Mouse (Mus musculus) c-Kit-positive CD71-positive TER-119-negative erythroid progenitor cells, embryonic 14.5 days (primary cell): ENCODE measurements around the gene Gm14403.
A peak's percentile ranks its signal among the peaks of the same experiment; 100 is the strongest.
"Not testable (repeated sequence)": the region's sequence is repeated elsewhere in the genome, so short reads cannot be mapped to it uniquely, and the experiment has no call there.

Experiments used
- DNase-seq: peaks from one replicate; pipeline ENCODE4 v3.0.0-alpha.2; 2013; ENCODE audit warnings: low read depth

The Gm14403 gene

DNA sequence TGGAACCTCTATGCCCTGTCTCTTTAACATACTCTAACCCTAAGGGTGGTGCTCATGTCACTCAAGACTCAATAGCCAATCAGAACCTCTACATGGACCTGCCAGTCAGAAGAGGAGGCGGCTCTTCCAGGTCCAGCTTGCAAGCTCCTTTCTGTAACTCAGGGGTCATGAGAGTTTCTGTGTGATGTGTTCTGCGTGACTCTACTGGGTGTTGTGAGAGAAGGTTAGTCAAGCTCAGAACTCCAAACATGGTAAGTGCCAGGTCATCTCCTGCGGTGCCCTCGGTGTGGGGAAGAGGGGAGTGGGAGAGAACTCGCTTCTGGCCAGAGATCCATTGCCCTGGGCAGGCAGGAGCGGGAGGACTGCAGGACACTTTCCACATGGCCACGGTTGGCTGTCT is at the start of gene Gm14403:
Gene Gm14403 (plus strand): TSS at position 149 of the 400 bp plus-strand sequence.
- not testable (repeated sequence) for DNase-seq

DNA sequence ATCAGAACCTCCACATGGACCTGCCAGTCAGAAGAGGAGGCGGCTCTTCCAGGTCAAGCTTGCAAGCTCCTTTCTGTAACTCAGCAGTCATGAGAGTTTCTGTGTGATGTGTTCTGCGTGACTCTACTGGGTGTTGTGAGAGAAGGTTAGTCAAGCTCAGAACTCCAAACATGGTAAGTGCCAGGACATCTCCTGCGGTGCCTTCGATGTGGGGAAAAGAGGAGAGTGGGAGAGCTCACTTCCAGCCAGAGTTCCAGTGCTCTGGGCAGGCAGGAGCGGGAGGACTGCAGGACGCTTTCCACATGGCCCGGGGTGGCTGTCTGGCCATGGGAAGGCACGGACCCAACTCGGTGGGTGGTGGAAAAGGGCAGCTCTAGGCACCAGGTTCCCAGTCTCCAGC is 33.3 kb upstream of the Gm14403 start, which contains the start of gene Zfp970:
Gene Zfp970 (plus strand): TSS at position 58 of the 400 bp plus-strand sequence.
- peak; percentile 3 for DNase-seq

DNA sequence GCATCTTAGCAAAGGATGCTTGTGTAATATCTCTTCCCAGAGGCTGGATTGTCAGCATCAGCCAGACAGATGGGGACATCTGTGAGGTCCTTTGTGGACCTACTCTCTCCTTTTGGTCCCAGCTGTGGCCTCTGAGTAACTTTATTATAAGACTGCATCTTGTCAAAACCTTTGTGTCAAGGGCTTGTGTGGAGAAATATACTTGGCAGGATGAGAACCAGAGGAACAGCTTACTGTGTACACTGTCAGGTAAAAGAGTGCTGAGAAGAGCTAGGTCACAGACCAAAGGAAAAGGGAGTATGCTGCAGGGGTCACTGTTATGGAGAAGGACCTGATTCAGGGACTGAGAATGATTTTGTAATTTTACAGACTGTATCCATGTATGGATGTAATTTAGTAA is 29.8 kb upstream of the Gm14403 start:
- not testable (repeated sequence) for DNase-seq

DNA sequence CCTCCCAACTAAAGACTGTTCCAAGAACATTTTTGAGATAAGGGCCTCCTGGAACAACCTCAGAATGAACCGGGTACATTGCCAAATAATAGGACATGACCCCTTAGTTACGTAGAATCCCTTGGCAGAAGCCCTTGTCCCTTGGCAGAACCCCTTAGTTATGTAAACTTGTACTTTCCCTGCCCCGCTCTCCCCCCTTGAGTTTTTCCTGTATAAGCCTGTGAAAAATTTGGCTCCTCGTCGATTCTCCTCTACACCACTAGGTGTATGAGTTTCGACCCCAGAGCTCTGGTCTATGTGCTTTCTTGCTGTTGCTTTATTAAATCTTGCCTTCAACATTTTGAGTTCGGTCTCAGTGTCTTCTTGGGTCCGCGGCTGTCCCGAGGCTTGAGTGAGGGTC is 25.8 kb upstream of the Gm14403 start:
- DNase-seq: not testable (repeated sequence)

DNA sequence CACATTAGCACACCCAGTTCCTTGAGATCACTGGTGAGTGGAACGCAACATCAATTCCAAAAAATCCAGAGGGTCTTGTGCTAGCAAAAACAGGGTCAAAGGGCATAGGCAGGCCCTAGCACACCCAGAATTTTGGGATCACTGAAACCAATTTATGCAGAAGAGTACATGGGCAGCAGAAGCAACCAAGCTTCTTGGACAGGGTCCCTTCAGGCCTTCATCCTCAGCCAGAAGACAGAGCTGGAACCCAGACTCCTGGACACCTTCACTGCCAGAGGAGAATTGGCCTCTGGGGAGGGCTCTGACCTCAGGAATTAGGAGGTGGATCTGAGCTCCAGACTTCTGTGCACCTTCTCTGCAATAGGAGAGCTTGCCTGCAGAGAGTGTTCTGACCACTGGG is 16.0 kb upstream of the Gm14403 start:
- not testable (repeated sequence) for DNase-seq

DNA sequence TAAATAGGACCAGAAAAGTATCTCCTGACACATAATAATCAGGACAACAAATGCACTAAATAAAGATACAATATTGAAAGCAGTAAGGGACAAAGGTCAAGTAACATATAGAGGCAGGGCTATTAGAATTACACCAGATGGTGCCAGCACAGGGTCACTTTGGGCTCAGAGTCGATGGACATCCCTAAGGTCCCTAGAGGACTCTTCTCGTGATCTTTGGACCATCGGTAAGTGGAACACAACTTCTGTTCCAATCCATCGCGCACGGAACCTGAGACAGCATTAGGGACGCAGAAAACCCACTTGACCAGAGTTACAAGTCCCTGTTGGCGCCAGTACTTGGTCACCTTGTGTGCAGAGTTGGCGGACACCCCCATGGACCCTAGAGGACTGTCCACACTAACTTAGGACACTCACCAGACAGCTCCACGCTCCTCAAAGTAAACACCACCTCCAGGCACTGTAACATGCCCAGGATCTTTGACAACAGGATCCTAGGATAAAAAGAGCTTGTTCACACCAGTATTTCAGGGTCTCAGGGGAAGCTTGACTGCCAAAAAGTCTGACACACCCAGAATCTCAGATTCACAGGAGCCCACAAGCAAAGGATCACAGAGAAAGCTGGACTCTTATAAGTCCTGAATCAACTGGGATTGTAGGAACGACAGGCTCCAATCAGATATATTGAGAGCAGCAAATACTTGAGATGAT is 14.6 kb upstream of the Gm14403 start:
- DNase-seq: not testable (repeated sequence)

DNA sequence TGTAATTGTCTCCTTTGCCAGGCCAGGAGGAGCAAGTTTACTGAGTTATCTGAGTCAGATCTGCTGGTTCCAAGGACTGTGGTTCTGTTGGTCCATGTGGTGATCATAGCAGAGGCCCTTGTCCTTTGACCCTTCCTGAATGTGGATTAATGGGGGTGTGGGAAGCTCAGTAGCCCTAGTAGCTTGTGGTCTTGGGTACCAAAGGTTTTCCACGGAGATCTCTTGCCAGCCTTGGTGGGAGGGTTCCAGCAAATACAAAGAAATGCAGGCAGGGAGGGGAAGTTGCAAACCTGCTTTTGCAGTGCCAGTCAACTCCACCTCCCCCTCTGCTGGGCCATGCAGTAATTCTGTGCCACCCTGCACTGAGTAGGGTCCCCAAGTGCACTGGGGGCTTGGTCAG is 1.2 kb downstream of the Gm14403 start:
- not testable (repeated sequence) for DNase-seq

DNA sequence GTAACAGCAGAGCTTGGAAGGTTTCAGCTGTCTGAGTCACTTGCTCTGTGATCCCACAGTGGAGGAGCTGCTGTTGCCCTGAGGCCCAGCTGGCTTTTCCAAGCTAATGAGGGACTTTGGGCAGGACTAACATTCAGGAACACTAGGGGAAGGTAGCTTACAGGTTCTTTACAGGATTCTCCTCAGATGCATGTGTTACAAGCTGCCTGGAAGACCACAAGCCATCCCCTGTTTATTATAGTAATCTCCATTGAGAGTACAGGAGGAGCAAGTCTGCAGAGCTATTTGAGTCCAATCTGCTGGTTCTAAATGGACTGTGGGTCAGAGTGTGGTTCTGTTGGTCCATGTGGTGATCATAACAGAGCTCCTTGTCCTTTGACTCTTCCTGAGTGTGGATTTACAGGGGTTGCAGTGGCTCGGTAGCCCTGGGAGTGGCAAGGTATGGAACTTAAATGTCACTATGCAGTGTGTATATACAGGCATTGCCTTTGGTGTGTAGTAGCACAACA is 7.2 kb downstream of the Gm14403 start:
- not testable (repeated sequence) for DNase-seq

DNA sequence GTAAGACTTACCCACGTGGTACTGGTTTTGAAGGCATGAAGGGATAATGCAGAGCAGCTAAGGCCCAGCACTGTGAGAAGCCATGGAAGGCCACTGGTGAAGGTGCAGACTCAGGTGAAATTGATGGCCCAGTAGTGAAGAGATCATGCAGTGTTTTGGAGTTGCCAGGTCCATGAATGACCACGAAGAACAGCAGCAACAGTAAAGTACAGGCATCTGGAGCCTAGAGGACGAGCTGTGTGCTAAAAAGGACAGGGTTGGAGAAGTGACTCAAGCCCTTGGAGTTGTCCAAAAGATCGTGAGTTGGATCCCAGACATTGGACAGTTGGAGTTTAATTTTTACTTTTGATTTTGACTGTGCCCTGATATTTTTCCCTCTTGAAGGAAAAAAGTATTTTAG is 13.4 kb downstream of the Gm14403 start:
- DNase-seq: not testable (repeated sequence)

DNA sequence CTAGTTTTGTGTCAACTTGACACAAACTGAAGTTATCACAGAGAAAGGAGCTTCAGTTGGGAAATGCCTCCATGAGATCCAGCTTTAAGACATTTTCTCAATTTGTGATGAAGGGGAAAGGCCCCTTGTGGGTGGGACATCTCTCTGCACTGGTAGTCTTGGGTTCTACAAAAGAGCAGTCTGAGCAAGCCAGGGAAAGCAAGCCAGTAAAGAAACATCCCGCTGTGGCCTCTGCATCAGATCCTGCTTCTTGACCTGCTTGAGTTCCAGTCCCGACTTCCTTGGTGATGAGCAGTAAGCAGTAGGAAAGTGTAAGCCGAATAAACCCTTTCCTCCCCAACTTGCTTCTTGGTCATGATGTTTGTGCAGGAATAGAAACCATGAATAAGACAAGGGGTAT is 14.0 kb downstream of the Gm14403 start:
- DNase-seq: not testable (repeated sequence)

DNA sequence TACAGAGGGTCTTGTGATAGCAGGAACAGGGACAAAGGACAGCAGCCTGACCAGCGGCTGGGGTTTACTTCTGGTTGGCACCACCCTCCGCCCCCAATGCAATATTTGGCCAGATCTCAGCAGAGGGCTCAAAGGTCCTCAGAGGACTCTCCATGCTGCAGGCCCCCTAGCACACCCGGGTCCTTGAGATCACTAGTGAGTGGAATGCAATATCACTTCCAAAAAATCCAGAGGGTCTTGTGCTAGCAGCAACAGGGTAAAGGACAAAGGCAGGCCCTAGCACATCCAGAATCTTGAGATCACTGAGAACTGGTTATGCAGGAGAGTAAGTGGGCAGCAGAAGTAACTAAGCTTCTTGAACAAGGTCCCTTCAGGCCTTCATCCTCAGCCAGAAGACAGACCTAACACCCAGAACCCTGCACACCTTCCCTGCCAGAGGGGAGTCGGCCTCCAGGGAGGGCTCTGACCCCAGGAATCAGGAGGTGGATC is 16.0 kb downstream of the Gm14403 start:
- DNase-seq: not testable (repeated sequence)

DNA sequence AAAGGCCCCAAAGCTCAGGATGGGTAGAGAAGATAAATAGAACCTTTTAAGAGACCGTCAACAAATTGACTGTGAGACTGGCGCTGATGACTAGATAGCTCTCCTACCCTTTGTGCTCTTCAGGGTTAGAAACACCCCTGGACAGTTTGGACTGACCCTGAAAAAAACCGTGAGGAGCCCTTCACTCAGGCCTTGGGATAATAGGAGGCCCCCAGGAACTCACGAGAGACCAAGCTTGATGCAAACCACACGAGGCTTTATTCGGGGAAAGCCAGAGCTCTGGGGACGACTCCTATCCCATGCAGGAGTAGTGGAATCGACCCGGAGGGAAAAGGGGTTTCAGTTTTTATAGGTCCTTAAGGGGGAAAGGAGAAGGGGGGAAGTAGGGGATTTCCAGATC is 19.7 kb downstream of the Gm14403 start:
- not testable (repeated sequence) for DNase-seq

DNA sequence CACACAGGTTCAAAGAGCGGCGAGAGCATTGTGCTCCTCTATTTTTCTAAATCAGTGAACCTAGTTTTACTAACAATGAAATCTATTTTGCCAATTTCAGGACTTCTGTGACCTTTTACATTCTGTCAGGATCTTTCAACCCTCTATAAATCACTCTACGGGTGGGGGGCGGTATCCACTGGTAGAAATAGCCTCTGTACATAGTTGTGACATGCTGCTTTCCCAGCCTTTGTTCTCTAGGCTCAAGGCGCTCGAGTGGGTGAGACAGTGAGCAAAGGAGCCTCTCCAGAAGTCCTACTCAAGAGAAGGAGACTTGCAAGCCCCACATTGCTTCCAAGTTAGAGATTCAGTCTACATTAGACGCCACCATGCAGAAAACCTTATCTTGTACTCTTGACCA is 20.3 kb downstream of the Gm14403 start:
- DNase-seq: not testable (repeated sequence)

DNA sequence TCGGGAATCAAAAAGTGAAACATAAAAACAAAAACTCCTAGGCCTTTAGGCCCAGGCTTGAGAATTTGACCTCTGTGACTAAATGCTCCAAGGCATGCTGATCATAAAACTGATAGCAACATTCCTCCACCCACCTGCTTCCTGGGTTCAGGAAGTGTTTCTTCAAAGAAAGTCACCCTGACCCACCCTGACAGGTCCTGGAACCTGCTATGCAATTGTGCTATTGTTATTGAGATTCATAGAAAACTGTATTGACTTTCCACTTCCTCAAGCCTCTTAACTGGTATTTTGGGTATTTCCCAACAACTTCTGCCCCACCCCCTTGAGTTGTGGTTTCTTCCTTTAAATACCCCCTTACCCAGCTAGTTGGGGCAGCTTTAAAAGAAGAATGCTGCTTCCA is 20.9 kb downstream of the Gm14403 start:
- DNase-seq: not testable (repeated sequence)

DNA sequence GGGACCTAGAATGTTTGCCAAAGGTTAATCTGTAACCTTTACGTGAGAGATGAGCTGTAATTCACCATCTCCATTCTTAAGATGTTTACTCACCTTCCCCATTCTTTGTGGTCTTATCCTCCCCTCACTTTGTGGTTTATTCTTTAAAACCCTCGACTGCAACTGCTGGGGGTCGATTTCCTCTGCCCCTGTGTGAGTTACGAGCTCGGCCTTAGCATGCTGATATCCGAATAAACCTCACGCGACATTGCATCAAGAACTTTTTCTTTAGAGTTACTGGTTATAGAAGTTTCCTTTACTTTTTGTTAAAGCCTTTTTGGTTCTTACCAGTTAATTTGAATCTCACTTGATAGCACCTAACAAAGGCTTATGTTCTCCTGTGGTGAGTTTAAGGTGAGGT is 22.0 kb downstream of the Gm14403 start:
- DNase-seq: no peak

DNA sequence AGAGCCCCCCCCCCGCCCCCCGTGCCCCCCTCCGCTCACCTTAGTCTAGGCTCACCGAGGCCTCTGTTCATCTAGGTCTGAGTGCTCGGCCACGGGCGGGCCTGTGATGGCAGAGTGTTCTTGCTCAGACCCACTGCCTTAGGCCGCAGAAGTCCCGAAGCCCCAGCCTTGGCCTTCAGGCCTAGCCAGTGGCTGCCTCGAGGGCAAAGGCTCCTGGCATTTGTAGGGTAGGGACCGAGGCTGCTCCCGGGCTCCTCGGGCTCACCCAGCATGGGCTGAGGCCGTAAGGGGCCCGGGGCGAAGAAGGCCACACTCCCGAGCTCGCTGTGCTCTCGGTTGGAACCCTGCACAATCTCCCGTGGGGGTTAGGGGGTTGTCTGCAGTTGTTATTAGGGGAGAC is 25.0 kb downstream of the Gm14403 start:
- DNase-seq: no peak

DNA sequence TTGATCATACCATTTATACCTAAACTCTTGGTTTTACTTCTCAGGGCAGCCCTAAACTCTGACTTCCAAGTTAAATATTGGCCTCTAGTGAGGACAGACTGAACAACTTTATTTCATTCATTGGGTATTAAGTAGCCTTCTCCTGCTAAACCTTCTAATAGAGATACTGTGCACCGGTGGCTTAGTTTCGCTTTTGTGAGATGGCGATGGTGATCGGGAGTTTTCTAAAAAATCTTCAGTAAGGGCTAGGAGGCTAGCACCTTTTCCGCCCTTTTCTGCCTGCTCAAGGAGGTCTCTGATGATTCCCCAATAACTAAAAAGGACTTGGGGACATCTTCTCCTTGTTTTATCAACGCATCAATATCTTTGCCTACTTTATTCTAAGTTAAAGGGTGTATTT is 25.7 kb downstream of the Gm14403 start:
- DNase-seq: not testable (repeated sequence)

DNA sequence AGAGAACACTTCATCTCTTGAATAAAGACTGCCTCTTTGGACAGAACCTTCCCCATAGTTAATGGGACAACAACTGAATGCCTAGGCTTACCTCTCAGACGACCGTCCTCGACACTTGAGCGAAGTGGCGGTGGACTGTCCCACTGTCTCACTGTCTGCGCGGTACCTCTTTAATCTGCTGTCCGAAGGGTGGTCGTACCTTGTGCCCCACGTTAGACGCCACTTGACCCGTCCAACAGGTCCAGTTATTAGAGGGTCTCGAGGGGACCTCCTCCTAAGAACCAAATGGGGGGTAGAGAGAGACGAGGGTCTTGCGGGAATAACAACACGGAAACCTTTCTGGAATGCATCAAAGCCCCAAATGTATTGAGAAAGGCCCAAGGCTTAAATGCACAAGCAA is 26.2 kb downstream of the Gm14403 start:
- not testable (repeated sequence) for DNase-seq

DNA sequence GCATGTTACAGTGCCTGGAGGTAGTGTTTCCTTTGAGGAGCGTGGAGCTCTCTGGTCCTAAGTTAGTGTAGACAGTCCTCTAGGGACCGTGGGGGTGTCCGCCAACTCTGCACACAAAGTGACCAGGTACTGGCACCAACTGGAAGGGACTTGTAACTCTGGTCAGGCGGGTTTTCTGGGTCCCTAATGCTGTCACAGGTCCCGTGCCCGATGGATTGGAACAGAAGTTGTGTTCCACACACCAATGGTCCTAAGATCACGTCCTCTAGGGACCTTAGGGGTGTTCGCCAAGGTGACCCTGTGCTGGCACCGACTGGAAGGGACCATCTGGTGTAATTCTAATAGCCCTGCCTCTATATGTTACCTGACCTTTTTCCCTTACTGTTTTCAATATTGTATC is 37.9 kb downstream of the Gm14403 start:
- no peak for DNase-seq

DNA sequence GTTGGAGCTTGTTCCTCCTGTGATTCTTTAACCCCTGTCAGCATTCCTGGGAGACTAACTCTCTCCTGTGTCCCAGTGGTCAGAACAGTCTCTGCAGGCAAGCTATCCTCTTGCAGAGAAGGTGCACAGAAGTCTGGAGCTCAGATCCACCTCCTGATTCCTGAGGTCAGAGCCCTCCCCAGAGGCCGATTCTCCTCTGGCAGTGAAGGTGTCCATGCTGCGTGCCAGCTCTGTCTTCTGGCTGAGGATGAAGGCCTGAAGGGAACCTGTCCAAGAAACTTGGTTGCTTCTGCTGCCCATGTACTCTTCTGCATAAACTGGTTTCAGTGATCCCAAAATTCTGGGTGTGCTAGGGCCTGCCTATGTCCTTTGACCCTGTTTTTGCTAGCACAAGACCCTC is 39.1 kb downstream of the Gm14403 start:
- not testable (repeated sequence) for DNase-seq

DNA sequence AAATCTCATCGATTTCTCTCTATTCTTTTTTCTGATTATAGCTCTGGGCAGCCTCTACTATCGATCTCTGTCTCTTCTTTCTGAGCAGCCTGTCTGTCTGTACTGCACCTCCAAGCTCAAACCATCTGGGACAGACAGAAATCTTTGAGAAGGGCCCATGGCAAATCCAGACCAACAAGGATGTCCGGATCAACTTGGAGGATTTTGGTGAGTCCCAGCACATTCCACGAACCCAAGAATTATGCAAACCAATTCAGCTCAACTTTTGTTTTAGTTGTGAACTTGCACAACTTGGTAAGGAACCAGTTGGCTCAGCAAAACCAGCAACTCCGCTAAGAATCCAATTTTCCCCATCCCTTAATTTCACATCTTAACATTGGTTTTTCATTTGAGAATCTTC is 39.7 kb downstream of the Gm14403 start:
- DNase-seq: not testable (repeated sequence)

DNA sequence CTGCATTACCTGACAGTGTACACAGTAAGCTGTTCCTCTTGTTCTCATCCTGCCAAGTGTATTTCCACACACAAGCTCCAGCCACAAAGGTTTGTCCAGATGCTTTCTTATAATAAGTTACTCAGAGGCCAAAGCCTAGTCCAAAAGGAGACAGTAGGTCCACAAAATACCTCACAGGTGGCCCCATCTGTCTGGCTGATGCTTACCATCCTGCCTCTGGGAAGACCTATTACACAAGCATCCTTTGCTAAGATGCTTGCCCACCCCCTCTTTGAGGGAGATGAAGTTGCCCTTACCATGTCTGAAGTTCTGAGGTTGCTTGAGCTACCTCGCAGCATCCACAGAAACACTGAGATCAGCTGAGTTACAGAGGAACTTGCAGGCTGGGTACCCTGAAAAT is 57.2 kb downstream of the Gm14403 start:
- not testable (repeated sequence) for DNase-seq
